Mouse (Mus musculus) forebrain, postnatal 0 days (tissue): ENCODE data around the gene Dennd4c. TPM values are rescaled to one million over a fixed set of nuclear protein-coding genes. Genes with fewer than 3 reads are reported as not detected.
A peak's percentile ranks its signal among the peaks of the same experiment; 100 is the strongest.

Experiments
- ATAC-seq: fragments of 200-750 bp; cut with Nextera tagmentation; 2 replicates; pipeline ENCODE4 v1.8.0; 2017; ENCODE audit warnings: mild to moderate bottlenecking, moderate library complexity
- DNase-seq: peaks from one replicate; pipeline ENCODE4 v3.0.0-alpha.2; 2015
- H3K27ac ChIP-seq: fragments of 300-500 bp; sonication (generic); 2 replicates; pipeline ENCODE4 v1.5.1; 2014; ENCODE audit warnings: low read depth, mild to moderate bottlenecking, antibody characterized with exemption, low read length, moderate library complexity, mixed read lengths
- H3K27me3 ChIP-seq: fragments of 300-500 bp; sonication (generic); 2 replicates; pipeline ENCODE4 v1.6.1; 2014; ENCODE audit warnings: mild to moderate bottlenecking, low read length, mixed read lengths; ENCODE audit not compliant: insufficient read depth
- H3K36me3 ChIP-seq: fragments of 300-500 bp; sonication (generic); 2 replicates; pipeline ENCODE4 v1.6.1; 2014; ENCODE audit warnings: mild to moderate bottlenecking, moderate library complexity; ENCODE audit not compliant: insufficient read depth
- H3K4me1 ChIP-seq: fragments of 300-500 bp; sonication (generic); 2 replicates; pipeline ENCODE4 v1.6.1; 2014; ENCODE audit warnings: antibody characterized with exemption; ENCODE audit not compliant: insufficient read depth
- H3K4me2 ChIP-seq: fragments of 300-500 bp; sonication (generic); 2 replicates; pipeline ENCODE4 v1.6.1; 2014; ENCODE audit warnings: low read depth, mild to moderate bottlenecking, moderate library complexity
- H3K4me3 ChIP-seq: fragments of 300-500 bp; sonication (generic); 2 replicates; pipeline ENCODE4 v1.5.1; 2014; ENCODE audit warnings: low read depth, low read length, mixed read lengths
- H3K9ac ChIP-seq: fragments of 300-500 bp; sonication (generic); 2 replicates; pipeline ENCODE4 v1.6.1; 2014; ENCODE audit warnings: mild to moderate bottlenecking
- H3K9me3 ChIP-seq: fragments of 300-500 bp; sonication (generic); 2 replicates; pipeline ENCODE4 v1.6.1; 2016; ENCODE audit warnings: low read length
- CTCF ChIP-seq: sonication (generic); IDR thresholded peaks from 2 replicates; pipeline ENCODE4 v1.5.1; 2016; ENCODE audit warnings: antibody characterized with exemption, control low read depth, low read depth
- WGBS: fragments of 180-500 bp; shearing (Covaris S2); extraction: QIAGEN DNeasy Blood & Tissue Kit; methylation state at CpG from one replicate; pipeline ENCODE4 v1.1.7; 2014; 5-methylcytosine and 5-hydroxymethylcytosine counted together
- polyA plus RNA-seq: library from polyadenylated mRNA; unstranded; fragments of >200 nt; fragmentation: Nextera tagmentation; extraction: Ambion mirVana; gene quantifications from 2 replicates; pipeline ENCODE4 v1.2.1, GENCODE M21; 2015
- total RNA-seq: library from RNA; depleted of rRNA; stranded (reverse); fragments of >200 nt; gene quantifications from 2 replicates; pipeline ENCODE4 v1.2.3, GENCODE M21; 2014

The Dennd4c gene
- total and polyA plus RNA-seq, 2 experiments from 2014 or later: 1.9 to 28.7 TPM

- no peak overlapping the region for H3K4me3 ChIP-seq
- H3K36me3 ChIP-seq: no peaks in the 10 kb centered on the region
- H3K27me3 ChIP-seq: no peaks in the 10 kb centered on the region
- ATAC-seq: no peak
- no peak overlapping the region for H3K4me2 ChIP-seq
- no peak overlapping the region for H3K27ac ChIP-seq
- 87% methylated on average over 5 of the region's 5 CpGs for WGBS
- H3K9me3 ChIP-seq: no peaks in the 10 kb centered on the region
- no peak for DNase-seq
- H3K4me1 ChIP-seq: no peaks in the 10 kb centered on the region
- H3K9ac ChIP-seq: no peak overlapping the region
- TF ChIP-seq CTCF: no peak
Observed at GRCm38 (mm10) chr4:86864087-86864486, 115.7 kb downstream of the Dennd4c start.

- no peaks in the 10 kb centered on the region for H3K9me3 ChIP-seq
- ATAC-seq (no peak), DNase-seq (no peak)
- no peak overlapping the region for H3K4me3 ChIP-seq
- no peak overlapping the region for H3K27ac ChIP-seq
- H3K36me3 ChIP-seq: no peaks in the 10 kb centered on the region
- no peak overlapping the region for H3K4me2 ChIP-seq
- TF ChIP-seq CTCF: no peak
- no peak overlapping the region for H3K9ac ChIP-seq
- H3K27me3 ChIP-seq: peaks cover 5% of the 10 kb centered on the region; the same call in 1 of the 2 replicates
- H3K4me1 ChIP-seq: 0 out of 2 replicates have a peak, but pooled peaks cover 3% of the 10 kb centered on the region
Observed at GRCm38 (mm10) chr4:86871988-86872387, 123.6 kb downstream of the Dennd4c start.

GRCm38 (mm10) chr4:86873072-86873471, 124.7 kb downstream of the Dennd4c start:
- DNase-seq: peak; percentile 49
- WGBS: 43% methylated on average over 4 of the region's 4 CpGs
- H3K36me3 ChIP-seq: no peaks in the 10 kb centered on the region

GRCm38 (mm10) chr4:86874146-86874847, 125.9 kb downstream of the Dennd4c start, which contains the start of gene Acer2:
Gene Acer2, plus strand, starts transcription at chr4:86874396.
- H3K27ac ChIP-seq: peak within 1 kb of the TSS; percentile 50; the same call in 1 of the 2 replicates
- no peaks in the 10 kb centered on the region for H3K36me3 ChIP-seq
- peaks cover 5% of the 10 kb centered on the region; the same call in 1 of the 2 replicates for H3K27me3 ChIP-seq
- peak within 1 kb of the TSS; percentile 87 for H3K4me2 ChIP-seq
- H3K4me3 ChIP-seq: peak within 1 kb of the TSS; percentile 57
- DNase-seq (peak; percentile 56), ATAC-seq (peak; percentile 88)
- H3K4me1 ChIP-seq: 0 out of 2 replicates have a peak, but pooled peaks cover 3% of the 10 kb centered on the region
- under 1% methylated on average over 59 of the region's 60 CpGs for WGBS
- peak; percentile 31; the same call in 1 of the 2 replicates for TF ChIP-seq CTCF
- no peaks in the 10 kb centered on the region for H3K9me3 ChIP-seq
- H3K9ac ChIP-seq: peak within 1 kb of the TSS; percentile 63

More at GRCm38 (mm10) chr4:86873072-86873471, 124.7 kb downstream of the Dennd4c start:
- Histone ChIP-seq H3K9me3 (no peaks in the 10 kb centered on the region), H3K27me3 (peaks cover 5% of the 10 kb centered on the region; the same call in 1 of the 2 replicates), H3K27ac (peak overlapping the region; percentile 50; the same call in 1 of the 2 replicates), H3K9ac (no peak overlapping the region), H3K4me3 (no peak overlapping the region), H3K4me1 (0 out of 2 replicates have a peak, but pooled peaks cover 3% of the 10 kb centered on the region), H3K4me2 (no peak overlapping the region)
- ATAC-seq: peak; percentile 67
- TF ChIP-seq CTCF: no peak

GRCm38 (mm10) chr4:86879477-86879876, 131.1 kb downstream of the Dennd4c start:
- Histone ChIP-seq H3K9me3 (no peaks in the 10 kb centered on the region), H3K27ac (no peak overlapping the region), H3K9ac (no peak overlapping the region), H3K36me3 (no peaks in the 10 kb centered on the region), H3K27me3 (peaks cover 5% of the 10 kb centered on the region; the same call in 1 of the 2 replicates), H3K4me1 (0 out of 2 replicates have a peak, but pooled peaks cover 3% of the 10 kb centered on the region), H3K4me2 (no peak overlapping the region), H3K4me3 (no peak overlapping the region)
- WGBS: 93% methylated on average over 2 of the region's 2 CpGs
- TF ChIP-seq CTCF: no peak
- ATAC-seq (no peak), DNase-seq (no peak)

- TF ChIP-seq CTCF: no peak
- Histone ChIP-seq H3K27ac (no peak overlapping the region), H3K4me2 (no peak overlapping the region), H3K9ac (no peak overlapping the region), H3K9me3 (no peaks in the 10 kb centered on the region), H3K4me1 (no peaks in the 10 kb centered on the region), H3K27me3 (no peaks in the 10 kb centered on the region), H3K4me3 (no peak overlapping the region), H3K36me3 (no peaks in the 10 kb centered on the region)
- DNase-seq (no peak), ATAC-seq (no peak)
- WGBS: 92% methylated on average over 4 of the region's 4 CpGs
Observed at GRCm38 (mm10) chr4:86881178-86881577, 132.8 kb downstream of the Dennd4c start.

GRCm38 (mm10) chr4:86882413-86882812, 134.1 kb downstream of the Dennd4c start:
- no peak for ATAC-seq

More at GRCm38 (mm10) chr4:86882413-86882812, 134.1 kb downstream of the Dennd4c start:
- 62% methylated on average over 2 of the region's 2 CpGs for WGBS
- H3K9me3 ChIP-seq: no peaks in the 10 kb centered on the region
- TF ChIP-seq CTCF: no peak
- H3K4me2 ChIP-seq: no peak overlapping the region
- H3K4me1 ChIP-seq: no peaks in the 10 kb centered on the region
- no peaks in the 10 kb centered on the region for H3K36me3 ChIP-seq
- H3K4me3 ChIP-seq: no peak overlapping the region
- no peak overlapping the region for H3K27ac ChIP-seq
- no peak for DNase-seq
- no peaks in the 10 kb centered on the region for H3K27me3 ChIP-seq
- no peak overlapping the region for H3K9ac ChIP-seq
